Mouse (Mus musculus) heart, postnatal 4 days (tissue): Measurements from ENCODE around the gene Adh6a. TPM values are rescaled to one million over a fixed set of nuclear protein-coding genes. Genes with fewer than 3 reads are reported as not detected.

ENCODE experiments used
- DNase-seq: peaks from one replicate; pipeline ENCODE4 v3.0.0; 2021
- total RNA-seq, 2 experiments: library from RNA; stranded (reverse); gene quantifications; 2 replicates each; pipeline ENCODE4 v1.2.3; 2021

Adh6a gene
- not detected for total RNA-seq

GRCm38 (mm10) chr3:138312965-138313364 lies at the start of gene Adh6a:
Gene Adh6a, plus strand, starts transcription at chr3:138313286.
- no peak for DNase-seq

- DNase-seq = no peak
Measured at GRCm38 (mm10) chr3:138264648-138265047, 48.4 kb upstream of the Adh6a start.

GRCm38 (mm10) chr3:138270507-138270906 lies 42.6 kb upstream of the Adh6a start:
- DNase-seq = no peak

GRCm38 (mm10) chr3:138271297-138271696 lies 41.8 kb upstream of the Adh6a start:
- no peak for DNase-seq

GRCm38 (mm10) chr3:138273080-138273479 lies 40.0 kb upstream of the Adh6a start:
- DNase-seq = no peak

GRCm38 (mm10) chr3:138275100-138275499 lies 38.0 kb upstream of the Adh6a start:
- no peak for DNase-seq

- DNase-seq = no peak
Measured at GRCm38 (mm10) chr3:138282556-138282955, 30.5 kb upstream of the Adh6a start.

GRCm38 (mm10) chr3:138283831-138284230 lies 29.3 kb upstream of the Adh6a start:
- no peak for DNase-seq

GRCm38 (mm10) chr3:138285986-138286385 lies 27.1 kb upstream of the Adh6a start:
- no peak for DNase-seq

GRCm38 (mm10) chr3:138287686-138288085 lies 25.4 kb upstream of the Adh6a start:
- DNase-seq = no peak

- no peak for DNase-seq
Measured at GRCm38 (mm10) chr3:138290672-138291071, 22.4 kb upstream of the Adh6a start.

GRCm38 (mm10) chr3:138291529-138292117 lies 21.5 kb upstream of the Adh6a start:
- no peak for DNase-seq

- DNase-seq = no peak
Measured at GRCm38 (mm10) chr3:138293298-138293895, 19.7 kb upstream of the Adh6a start.

GRCm38 (mm10) chr3:138300130-138300529 lies 13.0 kb upstream of the Adh6a start:
- no peak for DNase-seq

GRCm38 (mm10) chr3:138302676-138303075 lies 10.4 kb upstream of the Adh6a start:
- DNase-seq = no peak

- no peak for DNase-seq
Measured at GRCm38 (mm10) chr3:138303771-138304488, 9.2 kb upstream of the Adh6a start.

GRCm38 (mm10) chr3:138304489-138304871 lies 8.6 kb upstream of the Adh6a start:
- DNase-seq = no peak

- no peak for DNase-seq
Measured at GRCm38 (mm10) chr3:138305486-138306289, 7.4 kb upstream of the Adh6a start.

GRCm38 (mm10) chr3:138306290-138306683 lies 6.8 kb upstream of the Adh6a start:
- no peak for DNase-seq

GRCm38 (mm10) chr3:138309910-138310309 lies 3.2 kb upstream of the Adh6a start:
- DNase-seq = no peak

- no peak for DNase-seq
Measured at GRCm38 (mm10) chr3:138311015-138311414, 2.1 kb upstream of the Adh6a start.

GRCm38 (mm10) chr3:138316908-138317472 lies 3.9 kb downstream of the Adh6a start:
- DNase-seq = no peak

- no peak for DNase-seq
Measured at GRCm38 (mm10) chr3:138325001-138325400, 11.9 kb downstream of the Adh6a start.
